Mouse (Mus musculus) embryo, embryonic 11.5 days (tissue): ENCODE data around the gene Epb41l3.
"Not testable (repeated sequence)": the region's sequence is repeated elsewhere in the genome, so short reads cannot be mapped to it uniquely, and the experiment has no call there.

Source experiments
- DNase-seq: peaks from one replicate; pipeline ENCODE4 v3.0.0-alpha.2; 2012; ENCODE audit warnings: low read depth, low spot score

Gene Epb41l3

DNA sequence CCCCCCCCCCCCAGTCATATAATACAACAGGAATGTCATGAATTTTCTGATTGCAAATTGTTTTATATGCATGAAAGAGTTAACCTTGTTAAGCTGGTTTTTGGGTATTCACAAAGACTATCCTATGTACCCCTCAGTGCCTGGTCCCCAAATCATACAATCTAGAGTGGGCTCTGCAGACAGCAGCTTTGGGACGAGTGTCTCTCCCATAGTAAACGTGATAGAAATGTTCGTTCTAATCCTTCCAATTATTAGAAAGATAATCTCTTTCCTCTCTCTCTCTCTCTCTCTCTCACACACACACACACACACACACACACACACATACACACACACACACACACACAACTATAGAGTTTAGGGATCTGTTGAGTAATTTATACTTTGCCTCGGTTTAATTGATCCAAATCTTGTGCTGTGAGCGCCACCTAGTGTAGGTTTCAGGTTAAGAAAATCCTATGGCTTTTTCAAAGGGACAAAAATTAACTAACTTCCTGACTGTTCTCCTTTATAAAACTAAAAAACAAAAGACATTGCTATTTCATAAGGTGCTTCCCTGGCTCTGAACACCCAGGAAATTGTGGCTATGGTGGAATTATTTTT is 30.4 kb downstream of the Epb41l3 start:
- peak; percentile 36 for DNase-seq

GRCm38 (mm10) chr17:69109216-69109615 is 33.7 kb downstream of the Epb41l3 start:
- no peak for DNase-seq

- no peak for DNase-seq
These were observed 36.7 kb downstream of the Epb41l3 start for GRCm38 (mm10) chr17:69112232-69112631.

- no peak for DNase-seq
These were observed 43.7 kb downstream of the Epb41l3 start for GRCm38 (mm10) chr17:69119183-69119582.

- DNase-seq = peak; percentile 26
These were observed 45.3 kb downstream of the Epb41l3 start for GRCm38 (mm10) chr17:69120533-69121358.

DNA sequence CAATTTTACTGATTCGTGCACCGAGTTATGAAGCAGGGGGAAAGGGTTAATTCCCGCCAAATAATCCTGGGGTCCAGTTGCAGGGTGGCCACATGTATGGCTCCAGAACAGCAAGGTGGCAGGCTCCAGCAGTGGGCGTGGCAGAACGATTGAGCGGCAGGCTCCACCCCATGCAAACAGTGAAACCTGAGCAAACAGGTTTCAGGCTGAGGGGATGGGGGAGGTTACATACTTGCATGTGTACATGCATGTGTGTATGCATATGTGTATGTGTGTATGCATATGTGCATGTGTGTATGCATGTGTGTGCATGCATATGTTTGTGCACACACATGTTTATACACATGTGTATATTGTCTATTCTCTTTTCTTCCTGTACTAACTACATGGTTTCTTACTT is 46.9 kb downstream of the Epb41l3 start:
- not testable (repeated sequence) for DNase-seq

DNA sequence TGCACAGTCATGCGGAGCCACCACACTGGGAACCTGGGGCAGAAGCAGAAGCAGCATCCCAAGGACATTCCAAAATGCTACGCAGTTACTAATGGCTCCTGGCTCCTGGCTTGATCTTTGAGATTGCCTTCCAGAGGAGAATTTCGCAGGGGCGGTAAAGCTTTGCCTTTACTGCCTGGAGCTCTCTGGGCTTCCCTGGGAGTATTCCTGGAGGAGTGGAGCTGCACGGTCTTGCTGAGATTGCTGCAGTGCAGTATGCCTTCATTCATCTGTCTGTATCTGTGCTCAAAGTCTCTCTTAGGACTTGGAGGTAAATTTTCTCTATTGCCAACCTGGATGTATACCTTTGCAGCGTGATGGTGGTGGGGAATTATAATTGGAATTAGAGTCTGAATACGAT is 52.0 kb downstream of the Epb41l3 start:
- DNase-seq = no peak

- DNase-seq = no peak
These were observed 52.5 kb downstream of the Epb41l3 start for GRCm38 (mm10) chr17:69127981-69128380.

- DNase-seq = no peak
These were observed 54.0 kb downstream of the Epb41l3 start for GRCm38 (mm10) chr17:69129434-69129833.

DNA sequence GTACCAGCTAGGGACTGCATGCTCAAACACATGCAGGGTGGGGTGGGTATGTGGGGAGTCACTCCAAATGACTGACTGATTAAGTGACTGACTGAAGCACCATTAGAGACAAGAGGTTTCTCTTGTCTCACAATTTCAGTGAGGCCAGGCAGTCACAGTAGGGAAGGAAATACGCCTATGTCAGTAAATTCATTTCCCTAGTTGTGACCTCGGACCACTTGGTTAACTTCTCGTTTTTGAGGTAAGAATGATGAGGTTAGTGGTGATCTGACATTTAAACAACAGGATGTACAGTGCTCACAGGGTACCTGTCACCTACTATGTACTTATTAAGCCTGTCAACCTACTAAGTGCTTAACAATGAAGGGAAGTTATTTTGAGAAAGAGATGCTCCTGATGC is 67.5 kb downstream of the Epb41l3 start:
- DNase-seq = no peak

- no peak for DNase-seq
These were observed 75.3 kb downstream of the Epb41l3 start for GRCm38 (mm10) chr17:69150826-69151225.

DNA sequence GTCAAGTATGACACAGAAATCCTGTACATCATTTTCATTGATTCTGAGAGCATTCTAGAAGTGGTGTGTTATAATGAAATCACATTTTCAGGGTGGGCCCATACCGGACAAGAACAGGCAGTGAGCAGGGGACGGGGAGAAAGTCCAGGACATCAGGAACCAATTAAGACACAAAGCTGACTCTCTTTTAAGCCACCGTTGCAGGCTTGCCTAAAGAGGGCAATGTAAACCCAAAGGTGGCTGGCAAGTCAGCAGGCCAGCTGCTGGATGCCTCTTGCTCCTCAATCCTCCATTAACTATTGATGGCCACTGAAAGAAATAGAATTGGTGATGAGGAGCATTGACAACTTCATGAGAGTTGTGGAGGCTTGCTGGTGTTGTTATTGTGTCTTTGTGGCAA is 75.8 kb downstream of the Epb41l3 start:
- no peak for DNase-seq

GRCm38 (mm10) chr17:69155034-69155433 is 79.6 kb downstream of the Epb41l3 start:
- no peak for DNase-seq

GRCm38 (mm10) chr17:69156522-69157100 is 81.1 kb downstream of the Epb41l3 start:
- DNase-seq = peak; percentile 31

DNA sequence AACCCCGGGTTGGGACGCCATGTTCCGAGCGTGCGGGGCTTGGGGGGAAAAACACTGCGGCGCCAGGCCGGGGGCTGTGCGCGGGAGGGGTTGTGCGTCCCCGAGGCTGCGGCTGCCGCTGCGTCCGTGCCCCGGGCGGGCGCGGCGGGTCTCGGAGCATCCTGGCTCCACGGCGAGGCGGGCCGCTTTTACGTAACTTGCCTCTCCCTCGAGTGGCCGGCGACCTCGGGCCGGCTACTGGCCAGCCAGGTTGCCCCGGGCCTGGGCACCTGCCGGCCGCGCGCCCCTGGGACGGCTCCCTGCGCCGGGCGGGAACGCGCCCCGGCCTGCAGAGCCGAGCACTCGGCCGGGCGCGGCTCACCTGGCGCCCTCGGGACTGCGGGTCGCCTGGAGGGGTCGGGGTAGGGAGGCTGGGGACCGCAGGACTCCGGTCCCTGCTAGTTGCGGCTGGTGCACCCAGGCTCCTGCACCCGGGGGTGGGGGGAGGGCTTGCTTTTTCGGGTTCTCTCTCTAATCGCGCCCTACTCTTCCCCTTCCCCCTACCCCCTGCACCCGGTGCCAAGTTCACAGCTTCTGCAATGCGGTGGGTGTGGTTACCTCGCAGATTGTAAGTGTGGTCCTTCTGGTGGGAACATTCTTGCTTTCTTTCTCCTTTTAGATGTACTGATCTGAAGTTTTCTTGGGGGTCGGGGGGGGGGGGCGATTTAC is 81.8 kb downstream of the Epb41l3 start:
- no peak for DNase-seq

- no peak for DNase-seq
These were observed 82.3 kb downstream of the Epb41l3 start for GRCm38 (mm10) chr17:69157809-69158185.

DNA sequence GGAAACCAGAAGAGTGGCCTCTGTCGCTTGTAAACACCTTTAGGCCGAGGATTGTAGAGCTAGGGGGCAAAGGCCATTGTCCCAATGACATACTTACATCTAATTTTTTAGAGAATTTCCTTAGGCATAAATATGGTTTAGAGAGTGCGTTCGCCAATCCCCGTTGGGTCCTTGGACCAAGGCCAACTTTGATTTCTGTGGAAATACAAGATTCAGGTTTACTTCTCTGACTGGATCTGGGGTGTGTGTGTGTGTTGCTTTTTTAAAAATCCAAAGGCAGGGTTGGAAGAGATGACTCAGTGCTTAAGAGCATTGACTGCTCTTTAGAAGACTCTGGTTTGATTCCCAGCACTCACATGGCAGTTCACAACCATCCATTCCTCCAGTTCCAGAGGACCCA is 83.2 kb downstream of the Epb41l3 start:
- DNase-seq = no peak

GRCm38 (mm10) chr17:69162731-69163130 is 87.2 kb downstream of the Epb41l3 start:
- DNase-seq = no peak

DNA sequence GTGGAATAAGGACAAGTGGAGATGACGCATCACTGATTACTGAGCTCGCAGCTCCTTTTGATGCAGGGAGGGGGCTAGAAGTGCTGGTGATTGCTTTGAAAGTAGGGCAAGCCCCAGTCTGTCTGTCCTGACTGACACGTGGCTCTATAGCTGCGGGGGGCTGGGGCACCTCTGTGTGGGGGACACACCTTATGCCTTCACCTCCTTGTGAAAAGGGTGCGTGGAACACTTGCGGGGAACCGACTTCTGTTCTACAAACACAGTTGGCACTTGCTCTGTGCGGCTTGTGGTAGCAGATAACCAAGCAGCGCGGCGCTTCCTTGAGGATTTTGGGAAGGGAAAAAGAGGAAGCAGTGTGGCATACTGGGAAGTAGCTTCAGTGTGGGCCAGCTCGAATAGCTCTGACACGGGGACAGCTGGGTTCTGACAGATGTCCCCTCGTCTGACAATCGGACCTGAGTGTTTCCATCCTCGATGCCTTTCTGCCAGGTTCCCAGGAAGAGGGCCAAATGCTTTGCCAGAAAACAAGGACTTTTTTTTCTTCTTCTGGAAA is 101.5 kb downstream of the Epb41l3 start:
- no peak for DNase-seq

GRCm38 (mm10) chr17:69177954-69178353 is 102.5 kb downstream of the Epb41l3 start:
- no peak for DNase-seq

- peak; percentile 27 for DNase-seq
These were observed 105.5 kb downstream of the Epb41l3 start for GRCm38 (mm10) chr17:69180905-69181559.
